Mouse (Mus musculus): ENCODE measurements around the gene Tnnt3.

GRCm38 (mm10) chr7:142479307-142479706 lies 19.3 kb upstream of the Tnnt3 start:
- no peak for TF ChIP-seq POLR2A (IDR thresholded peaks at IDR 0.05; ENCODE audit: insufficient read depth, low read depth, low read length)
- no peak for TF ChIP-seq CTCF (IDR thresholded peaks at IDR 0.05)
- TF ChIP-seq EP300 (IDR thresholded peaks at IDR 0.05; ENCODE audit: insufficient read depth, low read depth, low read length) = 0 out of 2 replicates have a peak, but pooled peaks have one; percentile 34
